Mouse (Mus musculus): Measurements from ENCODE around the gene Dcun1d4. TPM values are rescaled to one million over a fixed set of nuclear protein-coding genes. Genes with fewer than 3 reads are reported as not detected.

Gene Dcun1d4
- 2.8 and 4.1 TPM in 2 replicates for polyA plus RNA-seq (2015; fragmentation: Nextera tagmentation; extraction: Ambion mirVana)

DNA sequence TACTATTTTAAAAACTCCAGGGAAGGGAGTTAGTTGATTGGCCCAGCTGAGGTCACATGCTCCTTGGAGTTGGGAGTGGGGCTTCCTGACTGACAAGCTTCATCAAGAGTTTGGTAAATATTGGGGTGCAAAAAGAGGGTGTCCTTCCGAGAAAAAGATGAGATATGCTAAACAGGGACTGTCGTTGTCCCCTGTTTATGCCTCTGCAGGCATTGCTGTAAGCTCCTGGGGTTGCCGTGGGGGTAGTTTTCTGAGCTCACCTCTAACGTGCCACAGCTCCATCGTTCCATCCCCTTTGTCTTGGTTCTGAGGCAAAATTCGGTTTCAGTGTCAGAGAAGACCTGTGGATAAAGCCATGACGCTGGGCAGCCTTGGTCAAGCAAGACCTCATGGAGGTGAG, at the start of gene Dcun1d4:
TSS of gene Dcun1d4 (plus strand) at position 301 of the 400 bp plus-strand sequence.

Other genes with a start within 250 kb of the Dcun1d4 start
- gene Fryl, start 224.4 kb upstream of the Dcun1d4 start, polyA plus RNA-seq (2015; fragmentation: Nextera tagmentation; extraction: Ambion mirVana), result 60.3 and 62.4 TPM in 2 replicates
- 144 and 156 TPM in 2 replicates for gene Ociad1, start 188.2 kb upstream of the Dcun1d4 start, polyA plus RNA-seq (2015; fragmentation: Nextera tagmentation; extraction: Ambion mirVana)
- 2.4 and 3.0 TPM in 2 replicates for gene Ociad2, start 140.0 kb upstream of the Dcun1d4 start, polyA plus RNA-seq (2015; fragmentation: Nextera tagmentation; extraction: Ambion mirVana)
- gene Cwh43, start 74.9 kb upstream of the Dcun1d4 start, polyA plus RNA-seq (2015; fragmentation: Nextera tagmentation; extraction: Ambion mirVana), result not detected in 2 replicates
- 0.28 and 0.42 TPM in 2 replicates for gene Lrrc66, start 151.5 kb downstream of the Dcun1d4 start, polyA plus RNA-seq (2015; fragmentation: Nextera tagmentation; extraction: Ambion mirVana)
- gene Sgcb, start 166.8 kb downstream of the Dcun1d4 start, polyA plus RNA-seq (2015; fragmentation: Nextera tagmentation; extraction: Ambion mirVana), result 5.5 and 8.0 TPM in 2 replicates
- not detected in 2 replicates for gene Spata18, start 170.4 kb downstream of the Dcun1d4 start, polyA plus RNA-seq (2015; fragmentation: Nextera tagmentation; extraction: Ambion mirVana)

Data from spleen, postnatal 0 days (tissue).